Mouse (Mus musculus): ENCODE data around the gene Rer1. TPM values are rescaled to one million over a fixed set of nuclear protein-coding genes. Genes with fewer than 3 reads are reported as not detected.
A peak's percentile ranks its signal among the peaks of the same experiment; 100 is the strongest.

The Rer1 gene
- 167 and 180 TPM in 2 replicates for polyA plus RNA-seq (2014; fragmentation: Nextera tagmentation; extraction: Ambion mirVana)

DNA sequence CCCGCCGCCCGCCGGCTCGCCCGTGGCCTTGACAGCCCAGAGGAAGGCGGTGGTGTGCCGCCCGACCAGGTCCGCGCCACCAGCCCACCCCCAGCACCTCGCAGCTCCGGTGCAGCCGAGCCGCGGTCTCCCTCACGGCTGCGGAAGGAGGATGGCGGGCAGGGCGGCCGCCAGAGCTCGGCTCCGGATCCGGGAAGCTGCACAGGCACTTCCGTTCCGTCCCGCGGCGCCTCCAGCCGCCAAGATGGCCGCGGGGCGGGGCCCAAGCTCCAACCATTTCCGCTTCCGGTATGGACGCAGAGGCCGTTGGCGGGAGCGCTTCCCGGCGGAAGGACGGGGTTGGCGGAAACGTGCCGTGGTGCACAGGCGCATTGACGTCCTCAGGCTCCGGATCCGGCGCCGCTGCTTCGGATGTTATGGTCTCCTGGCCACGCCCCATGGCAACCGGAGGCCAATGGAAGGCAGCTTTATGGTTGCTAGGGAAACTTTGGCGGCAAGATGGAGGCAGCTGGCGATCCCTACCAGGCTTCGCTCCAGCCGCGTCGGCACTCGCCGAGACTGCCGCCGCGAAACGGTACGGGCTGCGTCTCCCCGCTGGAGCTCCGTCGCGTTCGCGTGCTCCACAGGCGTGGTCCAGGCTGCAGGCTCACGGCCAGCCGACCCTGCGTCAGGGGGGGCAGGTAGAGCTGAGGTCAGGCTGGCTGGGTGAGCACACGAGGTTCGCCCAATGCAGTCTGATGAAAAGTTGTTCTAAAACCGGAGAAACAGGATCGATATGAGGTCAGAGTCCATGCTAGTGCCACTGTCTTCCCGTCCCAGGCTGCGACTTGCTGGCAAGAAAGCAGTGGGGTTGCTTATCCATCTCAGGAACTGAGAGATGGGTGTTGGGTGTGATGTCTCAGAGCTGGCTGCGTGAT is at the start of gene Rer1, which contains the start of gene Morn1:
Gene Rer1, minus strand, starts transcription at position 275 of the 917 bp plus-strand sequence.
Gene Morn1, plus strand, starts transcription at position 470 of the 917 bp plus-strand sequence.
- peaks cover 23% of the 10 kb centered on the region for H3K36me3 ChIP-seq (ENCODE audit: control insufficient read depth, insufficient read depth, low read length)
- H3K4me2 ChIP-seq (replicated peaks; ENCODE audit: low read depth, low read length): peak within 1 kb of the TSS; percentile 97
- WGBS: under 1% methylated on average over 67 of the region's 85 CpGs
- H3K9ac ChIP-seq (ENCODE audit: low read depth, low read length): peak within 1 kb of the TSS; percentile 95
- peak; percentile 97 for ATAC-seq (ENCODE audit: low FRiP score, low TSS enrichment)
- peaks cover 27% of the 10 kb centered on the region for H3K4me1 ChIP-seq (ENCODE audit: control insufficient read depth, insufficient read depth, low read length)
- peak within 1 kb of the TSS; percentile 94 for H3K27ac ChIP-seq (ENCODE audit: low read depth, low read length)
- no peaks in the 10 kb centered on the region for H3K9me3 ChIP-seq (ENCODE audit: control insufficient read depth, low read length)
- H3K27me3 ChIP-seq (ENCODE audit: control insufficient read depth, insufficient read depth, low read length): no peaks in the 10 kb centered on the region
- peak within 1 kb of the TSS; percentile 96 for H3K4me3 ChIP-seq (ENCODE audit: low read length)

DNA sequence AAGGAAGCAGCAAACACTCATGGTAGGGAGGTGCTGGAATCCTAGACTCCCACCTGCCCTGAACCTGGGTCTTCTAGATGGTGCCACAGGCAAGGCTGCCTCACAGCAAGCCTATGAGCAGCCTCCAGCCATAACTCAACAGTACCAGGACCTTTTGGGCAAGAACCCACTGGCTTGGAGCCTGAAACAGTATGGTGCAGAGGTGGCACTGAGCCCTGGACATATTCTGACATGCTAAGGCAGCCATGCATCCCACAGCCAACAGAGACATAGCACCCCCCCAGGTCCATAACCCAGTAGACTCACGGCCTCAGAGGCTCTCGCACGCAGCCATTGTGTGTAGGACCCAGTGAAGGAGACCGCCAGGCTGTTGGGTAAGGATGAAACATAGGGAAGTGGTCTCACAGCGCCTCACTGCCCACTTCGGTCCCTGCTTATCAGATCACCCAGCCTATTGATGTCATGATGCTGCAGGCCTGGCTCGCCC is 48.5 kb upstream of the Rer1 start:
- H3K4me1 ChIP-seq (ENCODE audit: control insufficient read depth, insufficient read depth, low read length): peaks cover 22% of the 10 kb centered on the region
- H3K27ac ChIP-seq (ENCODE audit: low read depth, low read length): 0 out of 2 replicates have a peak overlapping the region, but pooled peaks have one; percentile 37
- no peaks in the 10 kb centered on the region for H3K27me3 ChIP-seq (ENCODE audit: control insufficient read depth, insufficient read depth, low read length)
- WGBS: 90% methylated on average over 7 of the region's 7 CpGs
- no peak overlapping the region for H3K4me2 ChIP-seq (replicated peaks; ENCODE audit: low read depth, low read length)
- H3K9ac ChIP-seq (ENCODE audit: low read depth, low read length): no peak overlapping the region
- H3K9me3 ChIP-seq (ENCODE audit: control insufficient read depth, low read length): no peaks in the 10 kb centered on the region
- H3K36me3 ChIP-seq (ENCODE audit: control insufficient read depth, insufficient read depth, low read length): no peaks in the 10 kb centered on the region
- ATAC-seq (ENCODE audit: low FRiP score, low TSS enrichment): no peak
- no peak overlapping the region for H3K4me3 ChIP-seq (ENCODE audit: low read length)

DNA sequence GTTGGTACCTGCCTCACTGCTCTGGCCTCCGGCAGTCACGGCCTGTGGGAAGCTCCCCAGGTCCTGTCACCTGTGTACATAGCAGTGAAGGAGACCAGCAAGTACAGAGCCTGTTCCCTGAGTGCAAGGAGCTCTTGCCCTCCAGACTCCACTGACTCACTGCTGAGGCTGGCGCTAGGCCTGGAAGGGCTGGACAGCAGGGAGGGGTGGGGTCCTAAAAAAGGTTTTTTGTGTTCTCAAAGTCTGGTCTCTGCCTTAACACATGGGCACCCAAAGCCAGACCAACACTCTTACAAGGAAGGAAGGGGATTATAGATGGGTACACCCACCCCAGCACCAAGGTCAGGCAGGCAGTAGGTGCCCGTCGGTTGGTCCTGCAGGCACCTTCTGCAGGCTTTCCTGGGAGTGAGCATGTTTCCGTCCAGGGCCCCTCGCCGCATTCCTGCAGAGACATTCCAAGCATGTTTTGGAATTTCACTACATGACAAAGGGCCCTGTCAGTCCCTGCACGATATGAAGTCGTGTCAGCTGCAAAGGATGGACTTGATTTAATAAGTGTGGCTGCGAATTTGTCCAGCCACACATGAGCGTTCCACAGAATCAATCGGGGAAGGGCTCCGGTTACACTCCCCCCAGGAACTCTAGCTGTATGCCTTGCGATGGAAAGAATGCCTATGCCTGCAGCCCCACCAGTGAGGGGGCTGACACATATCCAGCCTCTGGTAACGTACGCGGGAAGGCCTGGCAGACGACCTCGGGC is 47.7 kb upstream of the Rer1 start:
- no peak overlapping the region for H3K4me2 ChIP-seq (replicated peaks; ENCODE audit: low read depth, low read length)

DNA sequence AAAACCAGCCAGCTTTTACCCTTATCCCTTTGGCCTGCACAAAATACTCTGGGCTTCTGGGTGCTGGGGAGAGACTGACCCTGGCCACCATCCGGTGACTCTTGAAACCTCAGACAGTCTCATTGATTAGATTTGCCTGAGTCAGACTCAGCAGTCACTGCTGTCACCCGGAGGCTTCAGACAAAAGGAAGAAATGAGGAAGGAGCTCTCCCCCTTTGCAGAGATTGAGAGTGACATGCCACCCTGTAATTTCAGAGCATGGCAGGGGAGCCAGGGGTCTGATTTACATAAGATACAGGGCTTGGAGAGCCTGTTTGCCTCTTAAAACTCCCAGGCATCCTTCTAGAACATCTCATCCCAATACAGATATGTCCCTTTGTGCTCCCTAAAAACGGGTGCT is 47.0 kb upstream of the Rer1 start:
- Histone ChIP-seq H3K9ac (ENCODE audit: low read depth, low read length) (no peak overlapping the region), H3K27ac (ENCODE audit: low read depth, low read length) (peak overlapping the region; percentile 26; the same call in 1 of the 2 replicates), H3K36me3 (ENCODE audit: control insufficient read depth, insufficient read depth, low read length) (no peaks in the 10 kb centered on the region), H3K27me3 (ENCODE audit: control insufficient read depth, insufficient read depth, low read length) (no peaks in the 10 kb centered on the region), H3K4me3 (ENCODE audit: low read length) (no peak overlapping the region), H3K4me2 (replicated peaks; ENCODE audit: low read depth, low read length) (no peak overlapping the region), H3K4me1 (ENCODE audit: control insufficient read depth, insufficient read depth, low read length) (peaks cover 22% of the 10 kb centered on the region), H3K9me3 (ENCODE audit: control insufficient read depth, low read length) (no peaks in the 10 kb centered on the region)
- ATAC-seq (ENCODE audit: low FRiP score, low TSS enrichment): no peak
- whole genome bisulfite sequencing: 57% methylated on average over 3 of the region's 3 CpGs

More for the DNA sequence above, 47.7 kb upstream of the Rer1 start:
- Histone ChIP-seq H3K4me3 (ENCODE audit: low read length) (no peak overlapping the region), H3K27me3 (ENCODE audit: control insufficient read depth, insufficient read depth, low read length) (no peaks in the 10 kb centered on the region), H3K27ac (ENCODE audit: low read depth, low read length) (peak overlapping the region; percentile 37; the same call in 1 of the 2 replicates), H3K36me3 (ENCODE audit: control insufficient read depth, insufficient read depth, low read length) (no peaks in the 10 kb centered on the region), H3K9ac (ENCODE audit: low read depth, low read length) (no peak overlapping the region), H3K9me3 (ENCODE audit: control insufficient read depth, low read length) (no peaks in the 10 kb centered on the region), H3K4me1 (ENCODE audit: control insufficient read depth, insufficient read depth, low read length) (peaks cover 22% of the 10 kb centered on the region)
- peak; percentile 21; the same call in 1 of the 2 replicates for ATAC-seq (ENCODE audit: low FRiP score, low TSS enrichment)
- WGBS: 33% methylated on average over 20 of the region's 20 CpGs

DNA sequence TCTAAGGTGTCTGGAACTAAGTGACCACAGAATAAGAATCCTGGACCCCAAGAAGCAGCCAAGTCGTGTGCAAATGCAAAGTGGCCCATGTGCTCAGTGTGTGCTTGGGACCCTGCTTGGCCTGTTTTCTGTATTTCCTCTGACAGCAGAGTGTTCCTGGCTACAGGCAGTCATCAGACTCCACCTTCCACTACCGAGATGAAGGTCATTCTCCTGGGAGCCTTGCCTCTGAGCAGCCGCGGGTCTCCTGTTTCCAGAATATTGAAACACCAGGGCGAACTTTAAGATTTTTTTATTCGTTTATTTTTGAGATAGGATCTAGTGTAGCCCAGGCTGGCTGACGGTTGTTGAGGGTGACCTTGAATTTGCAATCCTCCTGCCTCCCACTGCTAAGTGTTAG is 44.4 kb upstream of the Rer1 start:
- Histone ChIP-seq H3K4me3 (ENCODE audit: low read length) (no peak overlapping the region), H3K4me2 (replicated peaks; ENCODE audit: low read depth, low read length) (no peak overlapping the region), H3K9me3 (ENCODE audit: control insufficient read depth, low read length) (no peaks in the 10 kb centered on the region), H3K27me3 (ENCODE audit: control insufficient read depth, insufficient read depth, low read length) (no peaks in the 10 kb centered on the region), H3K9ac (ENCODE audit: low read depth, low read length) (no peak overlapping the region), H3K27ac (ENCODE audit: low read depth, low read length) (no peak overlapping the region), H3K36me3 (ENCODE audit: control insufficient read depth, insufficient read depth, low read length) (no peaks in the 10 kb centered on the region), H3K4me1 (ENCODE audit: control insufficient read depth, insufficient read depth, low read length) (peaks cover 20% of the 10 kb centered on the region)
- 64% methylated on average over 7 of the region's 7 CpGs for WGBS
- ATAC-seq (ENCODE audit: low FRiP score, low TSS enrichment): no peak

DNA sequence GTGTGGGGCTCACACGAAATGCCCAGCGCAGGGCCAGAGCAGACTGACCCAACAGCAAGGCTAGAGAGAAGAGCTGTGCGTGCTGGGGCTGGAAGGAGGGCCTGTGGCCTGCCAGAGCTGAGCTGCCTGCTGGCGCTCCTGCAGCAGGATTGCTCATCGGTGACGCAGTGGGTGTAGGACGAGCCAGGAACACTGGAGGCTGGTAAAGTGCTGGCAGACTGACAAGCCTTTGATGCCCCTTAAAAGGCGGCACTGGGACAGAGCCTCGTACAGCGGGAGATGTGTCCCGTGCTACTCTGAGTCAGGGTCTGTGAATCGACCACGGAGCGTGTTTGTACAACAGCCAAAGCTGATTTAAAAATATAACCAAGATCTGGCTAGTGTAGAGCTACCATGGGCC is 43.8 kb upstream of the Rer1 start:
- H3K27me3 ChIP-seq (ENCODE audit: control insufficient read depth, insufficient read depth, low read length): no peaks in the 10 kb centered on the region
- H3K9ac ChIP-seq (ENCODE audit: low read depth, low read length): no peak overlapping the region
- no peak overlapping the region for H3K4me3 ChIP-seq (ENCODE audit: low read length)
- H3K9me3 ChIP-seq (ENCODE audit: control insufficient read depth, low read length): no peaks in the 10 kb centered on the region
- no peaks in the 10 kb centered on the region for H3K36me3 ChIP-seq (ENCODE audit: control insufficient read depth, insufficient read depth, low read length)
- H3K27ac ChIP-seq (ENCODE audit: low read depth, low read length): no peak overlapping the region
- H3K4me1 ChIP-seq (ENCODE audit: control insufficient read depth, insufficient read depth, low read length): peaks cover 20% of the 10 kb centered on the region
- ATAC-seq (ENCODE audit: low FRiP score, low TSS enrichment): no peak
- no peak overlapping the region for H3K4me2 ChIP-seq (replicated peaks; ENCODE audit: low read depth, low read length)
- WGBS: 82% methylated on average over 14 of the region's 14 CpGs

DNA sequence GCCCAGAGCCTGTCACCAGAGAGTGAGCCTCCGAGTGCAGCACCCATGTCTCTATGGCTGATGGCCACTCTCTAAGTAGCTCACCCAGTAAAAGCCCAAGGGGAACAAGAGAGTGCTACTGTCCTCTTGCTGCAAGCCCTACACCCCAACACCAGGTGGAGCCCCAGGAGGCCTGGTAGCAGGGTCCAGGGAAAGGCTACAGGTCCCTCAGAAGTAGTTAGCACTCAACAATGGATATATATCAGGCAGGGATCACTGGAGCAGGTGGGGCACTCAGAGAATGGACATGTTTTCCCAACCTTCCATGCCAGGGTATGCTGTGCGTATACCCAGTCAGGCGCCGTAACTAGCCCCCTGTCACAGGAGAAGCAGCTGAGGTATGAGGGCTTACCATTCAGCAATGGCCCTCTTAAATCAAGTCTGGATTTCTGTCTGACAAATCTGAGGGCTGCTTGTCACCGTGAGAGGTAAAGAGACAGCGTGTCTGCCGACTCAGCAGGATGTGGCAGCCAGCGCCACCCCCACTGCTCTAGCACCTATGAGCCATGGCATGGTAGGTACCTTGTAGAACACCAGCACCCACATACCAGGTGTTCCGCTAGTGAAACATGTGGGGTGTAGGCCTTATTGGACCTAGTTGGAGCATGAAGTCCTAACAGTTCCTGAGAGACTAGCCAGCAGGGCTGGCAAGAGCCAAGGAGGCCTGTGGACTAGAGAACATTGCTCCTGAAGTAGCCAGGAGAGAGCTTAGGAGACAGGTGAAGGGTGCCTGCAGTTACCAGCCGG is 43.1 kb upstream of the Rer1 start:
- WGBS: 91% methylated on average over 10 of the region's 10 CpGs
- H3K9me3 ChIP-seq (ENCODE audit: control insufficient read depth, low read length): no peaks in the 10 kb centered on the region
- no peak overlapping the region for H3K4me3 ChIP-seq (ENCODE audit: low read length)
- no peak overlapping the region for H3K27ac ChIP-seq (ENCODE audit: low read depth, low read length)
- no peaks in the 10 kb centered on the region for H3K36me3 ChIP-seq (ENCODE audit: control insufficient read depth, insufficient read depth, low read length)
- H3K4me2 ChIP-seq (replicated peaks; ENCODE audit: low read depth, low read length): no peak overlapping the region
- H3K27me3 ChIP-seq (ENCODE audit: control insufficient read depth, insufficient read depth, low read length): no peaks in the 10 kb centered on the region
- no peak for ATAC-seq (ENCODE audit: low FRiP score, low TSS enrichment)
- H3K4me1 ChIP-seq (ENCODE audit: control insufficient read depth, insufficient read depth, low read length): peaks cover 14% of the 10 kb centered on the region
- H3K9ac ChIP-seq (ENCODE audit: low read depth, low read length): no peak overlapping the region

DNA sequence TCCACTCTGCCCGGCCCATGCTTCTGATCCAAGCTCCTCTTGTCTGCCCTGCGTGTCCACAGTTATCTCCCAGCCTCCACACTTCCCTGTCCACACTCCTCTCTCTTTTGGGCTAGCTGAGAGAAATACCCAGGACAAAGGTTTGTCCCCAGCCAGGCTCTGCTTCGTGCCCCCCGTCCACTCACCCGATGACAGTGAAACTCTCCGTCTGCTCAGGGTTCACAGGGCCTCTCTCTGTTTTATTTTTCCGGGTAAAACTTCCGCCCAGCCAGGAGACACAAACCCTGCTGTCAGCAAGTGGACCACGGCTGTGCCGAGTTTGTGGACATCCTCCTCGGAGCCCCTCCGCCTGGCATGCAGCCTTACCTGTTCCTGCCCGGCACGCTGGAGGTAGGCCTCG is 42.2 kb upstream of the Rer1 start:
- H3K4me3 ChIP-seq (ENCODE audit: low read length): no peak overlapping the region
- 88% methylated on average over 15 of the region's 15 CpGs for WGBS
- H3K9ac ChIP-seq (ENCODE audit: low read depth, low read length): no peak overlapping the region
- H3K4me1 ChIP-seq (ENCODE audit: control insufficient read depth, insufficient read depth, low read length): peaks cover 5% of the 10 kb centered on the region; the same call in 1 of the 2 replicates
- no peak overlapping the region for H3K4me2 ChIP-seq (replicated peaks; ENCODE audit: low read depth, low read length)
- no peaks in the 10 kb centered on the region for H3K27me3 ChIP-seq (ENCODE audit: control insufficient read depth, insufficient read depth, low read length)
- H3K36me3 ChIP-seq (ENCODE audit: control insufficient read depth, insufficient read depth, low read length): no peaks in the 10 kb centered on the region
- H3K27ac ChIP-seq (ENCODE audit: low read depth, low read length): no peak overlapping the region
- no peaks in the 10 kb centered on the region for H3K9me3 ChIP-seq (ENCODE audit: control insufficient read depth, low read length)
- no peak for ATAC-seq (ENCODE audit: low FRiP score, low TSS enrichment)
